Mouse (Mus musculus) spleen, adult 2 months (tissue): ENCODE data around the gene Srek1.

ENCODE experiments used
- CTCF ChIP-seq: fragments of 200-500 bp; IDR thresholded peaks from 2 replicates; pipeline ENCODE4 v1.5.1; 2011; ENCODE audit warnings: mild to moderate bottlenecking, inconsistent platforms; ENCODE audit not compliant: insufficient read depth, insufficient read length, insufficient replicate concordance; ENCODE audit errors: extremely low read depth
- POLR2A ChIP-seq: fragments of 200-500 bp; IDR thresholded peaks from 2 replicates; pipeline ENCODE4 v1.6.1; 2011; ENCODE audit warnings: low read depth, low read length, inconsistent platforms

DNA sequence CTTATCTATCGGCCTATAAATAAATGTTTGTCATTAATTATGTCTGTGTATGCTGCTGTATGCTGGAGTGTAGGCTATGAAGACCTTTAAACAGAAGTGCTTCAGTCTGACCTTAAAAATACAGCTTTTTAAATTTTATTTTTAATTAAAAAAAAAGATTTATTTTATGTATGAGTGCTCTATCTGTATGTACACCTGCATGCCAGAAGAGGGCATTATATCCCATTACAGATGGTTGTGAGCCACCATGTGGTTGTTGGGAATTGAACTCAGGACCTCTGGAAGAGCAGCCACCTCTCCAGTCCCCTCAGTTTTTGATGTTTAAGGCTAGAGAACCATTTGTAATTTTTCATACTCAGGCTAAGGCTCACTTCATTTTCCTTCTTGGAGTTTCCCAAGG is 26.6 kb upstream of the Srek1 start:
- TF ChIP-seq CTCF (no peak), POLR2A (no peak)
